Mouse (Mus musculus) gastrocnemius, adult 2 months (tissue): Measurements from ENCODE around the gene Lrrc8d. TPM values are rescaled to one million over a fixed set of nuclear protein-coding genes. Genes with fewer than 3 reads are reported as not detected.
"Not testable (repeated sequence)": the region's sequence is repeated elsewhere in the genome, so short reads cannot be mapped to it uniquely, and the experiment has no call there.

Experiments
- DNase-seq: peaks from one replicate; pipeline ENCODE4 v3.0.0; 2022
- H3K27ac ChIP-seq: fragments of 200-600 bp; 2 replicates; pipeline ENCODE4 v1.8.1; 2022; ENCODE audit warnings: mild to moderate bottlenecking
- H3K4me3 ChIP-seq: fragments of 200-600 bp; 2 replicates; pipeline ENCODE4 v1.8.1; 2022; ENCODE audit warnings: mild to moderate bottlenecking, moderate library complexity
- CTCF ChIP-seq: fragments of 200-600 bp; IDR thresholded peaks from 2 replicates; pipeline ENCODE4 v1.8.1; 2022; ENCODE audit warnings: antibody characterized with exemption, mild to moderate bottlenecking, moderate library complexity
- intact Hi-C: fragments of 180-260 bp; cut with DNase I; formaldehyde crosslinking; loops from one replicate; pipeline ENCODE4 v1.15.1; 2025
- total RNA-seq, 2 experiments: library from RNA; stranded (reverse); gene quantifications; 2 replicates each; pipeline ENCODE4 v1.2.3; 2021

The Lrrc8d gene
- total RNA-seq, 2 experiments from 2014 or later = 3.2 to 5.0 TPM

DNA sequence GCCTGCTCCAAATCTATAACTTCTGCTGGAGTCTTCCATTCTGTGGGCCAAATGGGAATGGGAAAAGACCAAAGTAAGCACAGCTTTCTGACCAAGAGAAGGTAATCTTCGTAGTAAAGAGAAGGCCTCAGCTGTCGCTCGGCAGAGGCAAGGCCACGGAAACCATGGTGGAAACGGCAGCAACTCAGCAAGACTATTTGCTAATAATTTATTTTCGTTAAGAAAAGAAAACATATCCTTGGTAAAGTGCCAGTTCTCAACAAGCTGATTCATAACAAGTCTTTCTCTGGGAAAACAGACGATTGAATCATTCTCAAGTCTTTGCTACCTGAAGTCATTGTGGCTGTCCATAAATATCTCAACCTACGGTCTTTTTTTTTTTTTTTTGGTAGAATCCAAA is 148.0 kb downstream of the Lrrc8d start:
- H3K4me3 ChIP-seq = no peak overlapping the region
- intact Hi-C loops = no loop called here
- no peak overlapping the region for H3K27ac ChIP-seq
- no peak for DNase-seq
- no peak for TF ChIP-seq CTCF

DNA sequence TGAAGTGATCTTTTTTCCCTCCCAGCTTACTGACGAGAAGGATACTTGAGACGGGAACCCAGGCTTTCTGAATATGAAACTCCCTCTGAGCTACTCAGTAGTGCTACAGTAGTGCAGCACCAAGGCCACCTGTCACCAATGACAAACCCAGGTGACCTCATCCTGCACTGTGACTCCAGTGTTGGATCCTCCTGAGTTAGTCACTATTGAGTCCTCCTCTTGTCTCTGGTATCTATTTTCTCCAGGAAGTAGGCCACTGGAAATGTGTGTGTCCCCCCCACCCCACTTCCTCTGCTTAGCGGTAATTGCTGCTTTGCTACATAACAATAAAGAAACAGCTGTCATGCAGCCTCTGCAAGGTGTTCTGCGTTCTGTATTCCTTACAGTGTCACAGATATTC is 149.5 kb downstream of the Lrrc8d start:
- DNase-seq = no peak
- Histone ChIP-seq H3K27ac (no peak overlapping the region), H3K4me3 (no peak overlapping the region)
- intact Hi-C loops = no loop called here
- TF ChIP-seq CTCF = no peak

DNA sequence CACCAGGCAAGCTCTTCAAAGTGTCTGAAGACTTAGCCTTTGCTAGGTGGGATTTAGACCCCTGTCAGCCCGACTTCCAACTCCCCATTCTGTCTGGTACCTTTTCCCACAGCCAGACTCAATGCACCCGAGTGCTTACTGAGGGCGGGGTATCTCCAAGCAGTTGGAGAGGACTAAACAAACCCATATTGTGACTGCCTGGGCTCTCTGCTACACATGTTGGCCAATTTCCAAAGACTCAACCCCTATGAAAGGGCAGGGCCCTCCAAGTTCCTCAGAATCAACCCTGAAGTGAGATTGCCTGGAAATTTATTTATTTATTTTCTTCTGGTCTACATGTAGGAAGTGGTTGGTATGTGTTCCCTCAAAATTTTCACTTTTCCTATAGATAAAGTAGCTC is 149.9 kb downstream of the Lrrc8d start:
- Histone ChIP-seq H3K27ac (no peak overlapping the region), H3K4me3 (no peak overlapping the region)
- intact Hi-C loops = no loop called here
- TF ChIP-seq CTCF = no peak
- DNase-seq = no peak

- DNase-seq = no peak
- Histone ChIP-seq H3K27ac (no peak overlapping the region), H3K4me3 (no peak overlapping the region)
- no peak for TF ChIP-seq CTCF
- intact Hi-C loops = no loop called here
Observed at GRCm38 (mm10) chr5:105853271-105853670, 153.5 kb downstream of the Lrrc8d start.

GRCm38 (mm10) chr5:105857486-105857885 is 157.7 kb downstream of the Lrrc8d start:
- no peak overlapping the region for H3K4me3 ChIP-seq
- no peak for DNase-seq
- H3K27ac ChIP-seq = no peak overlapping the region
- TF ChIP-seq CTCF = no peak
- intact Hi-C loops = no loop called here

- no peak for TF ChIP-seq CTCF
- Histone ChIP-seq H3K27ac (peak overlapping the region; percentile 38), H3K4me3 (no peak overlapping the region)
- intact Hi-C loops = no loop called here
- peak; percentile 33 for DNase-seq
Observed at GRCm38 (mm10) chr5:105858754-105859694, 159.3 kb downstream of the Lrrc8d start.

DNA sequence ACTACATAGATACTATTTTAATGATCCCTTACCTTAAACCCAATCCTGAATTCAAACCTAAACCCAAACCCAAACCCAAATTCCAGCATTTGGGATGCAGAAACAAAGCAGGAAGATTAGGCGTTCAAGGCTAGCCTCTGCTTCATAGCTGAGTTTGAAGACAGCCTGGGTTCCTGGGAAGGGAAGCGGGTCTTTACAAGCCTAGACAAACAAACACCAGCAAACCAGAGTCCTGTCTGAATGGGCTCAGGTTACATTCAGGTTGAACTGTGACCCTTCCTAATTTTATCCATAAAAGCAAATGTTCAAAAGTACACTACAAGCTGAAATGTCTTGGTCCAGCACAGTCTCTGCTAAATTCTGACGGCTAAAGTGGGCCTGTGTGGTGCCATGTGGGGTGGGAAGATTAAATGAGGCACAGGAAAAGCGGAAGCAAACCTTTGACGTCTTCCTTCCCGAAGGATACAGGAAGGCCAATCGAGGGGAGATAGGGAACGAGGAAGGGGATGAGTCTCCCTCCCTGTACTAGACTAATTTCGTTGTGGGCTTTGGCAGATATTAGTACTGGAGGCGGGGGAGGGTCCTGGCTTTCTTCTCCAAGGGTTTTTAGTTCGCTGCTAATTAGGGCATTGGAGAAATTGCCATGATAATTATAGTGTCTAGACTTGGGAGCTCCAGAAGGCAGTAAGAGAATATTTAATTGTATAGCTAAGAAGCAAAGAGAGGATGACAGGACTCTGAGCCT is 160.1 kb downstream of the Lrrc8d start:
- intact Hi-C loops = no loop called here

GRCm38 (mm10) chr5:105860461-105860835 is 160.7 kb downstream of the Lrrc8d start:
- Histone ChIP-seq H3K27ac (no peak overlapping the region), H3K4me3 (no peak overlapping the region)
- no peak for DNase-seq
- intact Hi-C loops = no loop called here
- TF ChIP-seq CTCF = no peak

More for the DNA sequence above, 160.1 kb downstream of the Lrrc8d start:
- peak overlapping the region; percentile 38 for H3K27ac ChIP-seq
- DNase-seq = no peak
- no peak overlapping the region for H3K4me3 ChIP-seq
- no peak for TF ChIP-seq CTCF

DNA sequence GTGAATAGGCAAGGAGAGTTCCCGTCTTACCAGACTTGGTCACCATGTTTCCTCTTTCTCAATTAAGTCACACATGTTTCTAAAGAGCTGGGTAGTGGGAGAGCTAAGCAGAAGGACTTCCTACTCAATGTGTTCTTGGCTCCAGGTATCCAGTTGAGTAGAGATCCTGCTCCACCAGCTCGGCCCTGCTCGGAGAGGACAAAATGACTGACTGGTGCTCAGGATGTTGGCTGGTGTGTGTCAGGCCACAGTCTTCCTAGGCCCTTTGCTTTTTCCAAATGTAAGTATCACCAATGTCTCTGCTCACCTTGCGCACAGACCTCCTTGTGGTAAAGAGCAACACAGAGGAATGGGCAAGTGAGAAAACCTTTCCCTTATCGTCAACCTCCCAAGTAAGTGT is 161.8 kb downstream of the Lrrc8d start:
- TF ChIP-seq CTCF = no peak
- H3K4me3 ChIP-seq = no peak overlapping the region
- DNase-seq = no peak
- H3K27ac ChIP-seq = no peak overlapping the region
- intact Hi-C loops = no loop called here

DNA sequence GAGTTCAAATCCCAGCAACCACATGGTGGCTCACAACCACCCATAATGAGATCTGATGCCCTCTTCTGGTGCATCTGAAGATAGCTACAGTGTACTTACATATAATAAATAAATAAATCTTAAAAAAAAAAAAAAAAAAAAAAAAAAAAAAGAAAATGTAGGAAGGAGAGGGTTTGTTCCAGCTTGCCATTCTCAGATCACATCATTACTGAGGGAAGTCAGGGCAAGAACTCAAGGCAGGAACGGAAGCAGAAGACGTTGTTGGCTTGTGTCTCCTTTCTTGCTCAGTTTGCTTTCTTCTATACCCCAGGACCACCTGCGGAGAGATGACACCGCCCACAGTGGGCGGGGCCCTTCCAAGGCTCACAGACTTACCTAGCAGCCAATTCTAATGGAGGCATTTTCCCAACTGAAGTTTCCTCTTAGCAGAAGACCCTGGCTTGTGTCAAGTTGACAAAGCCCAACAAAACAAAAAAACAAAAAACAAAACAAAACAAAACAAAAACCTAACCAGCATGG is 165.4 kb downstream of the Lrrc8d start:
- H3K27ac ChIP-seq, H3K4me3 ChIP-seq, DNase-seq: not testable (repeated sequence)
- intact Hi-C loops = loop anchor here (5.0 kb wide), 1 partner anchor 353 kb away; no protein-coding TSS in a partner anchor

DNA sequence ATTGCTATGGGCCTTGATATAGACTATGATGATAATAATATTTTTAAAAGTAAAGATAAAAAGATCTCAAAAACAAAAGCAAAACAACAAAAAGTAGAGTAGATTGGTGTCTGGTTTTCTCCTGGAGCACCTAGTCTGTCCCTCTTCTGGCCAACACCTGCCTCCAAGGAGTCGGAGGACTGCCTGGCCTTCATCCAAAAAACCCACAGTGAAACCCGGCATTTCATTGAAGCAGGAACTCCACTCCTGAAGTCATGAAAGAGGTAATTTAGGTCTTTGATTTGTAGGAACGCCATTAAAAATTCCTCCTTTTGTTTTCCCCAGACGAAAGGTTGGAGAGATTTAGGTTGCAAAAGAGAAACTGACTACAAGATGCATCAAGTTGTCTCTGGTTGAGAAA is 167.7 kb downstream of the Lrrc8d start:
- peak overlapping the region; percentile 25; the same call in 1 of the 2 replicates for H3K27ac ChIP-seq
- intact Hi-C loops = loop anchor here (5.0 kb wide), 1 partner anchor 355 kb away; no protein-coding TSS in a partner anchor
- DNase-seq = no peak
- H3K4me3 ChIP-seq = peak overlapping the region; percentile 40
- no peak for TF ChIP-seq CTCF

DNA sequence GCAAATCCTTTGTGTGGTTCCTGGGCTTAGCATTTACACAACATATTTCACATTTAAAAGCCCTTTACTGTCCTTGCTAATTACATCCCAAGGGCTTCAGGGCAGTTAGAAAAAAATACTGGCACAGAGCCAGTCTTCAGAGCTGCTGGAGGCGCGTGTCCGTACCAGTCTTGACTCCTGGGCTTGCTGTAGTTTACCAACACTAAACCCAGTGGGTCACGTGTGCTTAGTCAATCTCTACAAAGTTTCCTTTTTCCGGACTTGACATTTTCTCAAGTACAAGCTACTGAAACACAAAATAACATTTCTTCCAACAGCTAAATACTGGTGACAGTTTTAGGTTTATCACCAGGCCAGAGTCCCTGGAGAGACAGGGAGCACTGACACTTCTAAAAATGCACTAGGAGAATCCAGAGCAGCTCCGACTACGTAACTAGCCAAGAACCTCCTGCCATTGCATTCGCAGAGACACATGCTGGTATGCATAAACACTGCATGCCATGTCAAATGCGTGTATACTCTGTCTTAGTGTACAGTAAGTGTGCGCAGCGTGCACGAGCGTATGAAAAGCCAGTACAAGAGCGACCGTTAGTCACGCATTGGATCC is 168.2 kb downstream of the Lrrc8d start:
- intact Hi-C loops = loop anchor here (1.0 to 5.0 kb wide), 3 partner anchors 183 to 463 kb away; no protein-coding TSS in a partner anchor
- TF ChIP-seq CTCF = no peak
- peak overlapping the region; percentile 25 for H3K27ac ChIP-seq

More for the DNA sequence above, 168.2 kb downstream of the Lrrc8d start:
- DNase-seq = no peak
- peak overlapping the region; percentile 40 for H3K4me3 ChIP-seq
